Mouse (Mus musculus): ENCODE data around the gene Shf.

GRCm38 (mm10) chr2:122332222-122332621, 36.7 kb downstream of the Shf start:
- TF ChIP-seq CTCF (IDR thresholded peaks at IDR 0.05; ENCODE audit: low read depth, low read length) (no peak), GATA2 (IDR thresholded peaks at IDR 0.05; ENCODE audit: borderline replicate concordance, low read depth, low read length) (no peak)
